Mouse (Mus musculus) gastrocnemius, postnatal 36 days (tissue): ENCODE measurements around the gene Ptpn7. TPM values are rescaled to one million over a fixed set of nuclear protein-coding genes. Genes with fewer than 3 reads are reported as not detected.

ENCODE experiments used
- DNase-seq, 2 experiments: peaks; one replicate each; pipeline ENCODE4 v3.0.0; 2022
- intact Hi-C: fragments of 180-260 bp; cut with DNase I; formaldehyde crosslinking; loops from one replicate; pipeline ENCODE4 v1.15.1; 2025
- total RNA-seq, 2 experiments: library from RNA; stranded (reverse); gene quantifications; 2 replicates each; pipeline ENCODE4 v1.2.3; 2021

Ptpn7 gene
- total RNA-seq, 2 experiments from 2014 or later, result 0.27 to 0.56 TPM

DNA sequence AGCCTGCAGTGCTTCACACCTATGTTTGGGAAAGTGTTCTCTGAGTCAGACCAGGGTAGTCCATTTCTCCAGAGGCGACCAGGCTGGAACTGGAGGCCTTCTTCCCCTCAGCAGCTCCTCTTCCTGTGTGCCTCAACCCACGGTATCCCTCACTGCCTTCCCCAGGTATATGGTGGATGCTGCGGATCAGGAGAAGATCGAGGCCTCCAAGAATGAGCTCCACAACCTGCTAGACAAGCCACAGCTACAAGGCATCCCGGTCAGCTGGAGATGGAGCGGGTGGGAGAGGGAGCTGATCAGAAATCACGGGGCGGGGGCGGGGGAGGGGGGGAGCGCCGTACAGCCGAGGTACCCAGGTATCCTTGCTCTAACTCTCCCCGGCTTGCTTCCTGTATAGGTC, 21.5 kb downstream of the Ptpn7 start:
- intact Hi-C loops, result no loop called here
- DNase-seq, result no peak

DNA sequence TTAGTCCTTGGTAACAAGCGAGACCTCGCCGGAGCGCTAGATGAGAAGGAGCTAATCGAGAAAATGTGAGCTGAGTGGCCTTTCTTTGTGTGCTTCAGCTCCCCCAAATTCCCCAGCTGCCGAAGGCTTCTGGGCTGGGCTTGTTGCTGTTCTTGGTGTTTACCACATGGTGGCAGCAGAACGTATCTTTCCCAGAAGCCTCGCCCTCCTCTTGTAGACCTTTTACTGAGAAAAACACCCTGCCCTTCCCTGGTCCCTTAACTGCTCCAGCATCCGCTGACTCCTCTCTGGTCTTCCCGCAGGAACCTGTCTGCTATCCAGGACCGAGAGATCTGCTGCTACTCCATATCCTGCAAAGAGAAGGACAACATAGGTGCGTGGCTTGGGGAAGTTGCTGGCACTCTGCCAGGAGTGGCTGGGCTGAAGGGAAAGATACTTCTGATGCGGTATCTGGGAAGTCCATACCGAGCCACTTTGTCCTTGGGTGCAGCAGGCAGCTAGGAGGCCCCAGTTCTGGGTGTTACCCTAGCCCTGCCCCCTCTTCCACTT, 22.0 kb downstream of the Ptpn7 start:
- intact Hi-C loops, result no loop called here
- peak; percentile 43 to 74 for DNase-seq

DNA sequence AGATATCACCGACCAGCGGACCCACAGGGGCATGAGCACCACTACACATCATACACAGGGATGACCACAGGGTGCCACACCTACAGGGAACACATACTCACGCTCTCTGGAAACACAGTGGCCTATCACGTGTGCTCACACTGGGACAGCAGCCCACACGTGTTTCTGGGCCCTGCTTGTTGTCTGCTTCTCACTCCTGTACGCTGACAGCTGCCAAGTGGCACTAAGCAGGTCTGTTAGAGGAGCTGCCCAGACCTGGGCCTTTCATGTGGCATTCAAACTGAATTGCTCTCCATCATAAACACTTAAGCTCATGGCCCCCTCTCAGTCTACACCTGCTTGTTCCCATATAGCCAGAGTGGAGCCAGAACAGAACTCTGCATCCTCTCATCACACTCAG, 23.8 kb downstream of the Ptpn7 start:
- no peak for DNase-seq
- intact Hi-C loops, result no loop called here

DNA sequence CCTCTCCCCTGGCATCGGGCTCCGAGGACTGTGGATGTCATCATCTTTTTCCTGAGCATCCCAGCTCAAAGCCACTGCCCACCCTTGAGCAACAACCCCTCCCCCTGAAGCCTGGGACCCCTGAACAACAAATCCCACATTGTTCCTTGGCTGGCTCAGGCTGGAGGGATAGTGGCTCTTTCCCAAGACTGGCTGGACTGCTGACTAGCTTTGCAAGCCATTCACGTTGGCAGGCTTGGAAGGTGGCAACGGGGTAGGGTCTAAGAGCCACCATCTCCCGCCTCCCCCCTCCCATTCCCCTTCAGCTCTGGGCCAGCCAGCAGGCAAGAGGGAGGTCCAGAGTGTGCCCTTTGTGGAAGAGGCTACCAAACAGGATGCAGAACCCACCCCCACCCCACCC, 26.1 kb downstream of the Ptpn7 start:
- no peak for DNase-seq
- intact Hi-C loops, result no loop called here

GRCm38 (mm10) chr1:135159074-135159473, 26.6 kb downstream of the Ptpn7 start:
- no peak for DNase-seq
- intact Hi-C loops, result no loop called here

GRCm38 (mm10) chr1:135159556-135160123, 27.1 kb downstream of the Ptpn7 start:
- intact Hi-C loops, result no loop called here
- DNase-seq, result no peak

DNA sequence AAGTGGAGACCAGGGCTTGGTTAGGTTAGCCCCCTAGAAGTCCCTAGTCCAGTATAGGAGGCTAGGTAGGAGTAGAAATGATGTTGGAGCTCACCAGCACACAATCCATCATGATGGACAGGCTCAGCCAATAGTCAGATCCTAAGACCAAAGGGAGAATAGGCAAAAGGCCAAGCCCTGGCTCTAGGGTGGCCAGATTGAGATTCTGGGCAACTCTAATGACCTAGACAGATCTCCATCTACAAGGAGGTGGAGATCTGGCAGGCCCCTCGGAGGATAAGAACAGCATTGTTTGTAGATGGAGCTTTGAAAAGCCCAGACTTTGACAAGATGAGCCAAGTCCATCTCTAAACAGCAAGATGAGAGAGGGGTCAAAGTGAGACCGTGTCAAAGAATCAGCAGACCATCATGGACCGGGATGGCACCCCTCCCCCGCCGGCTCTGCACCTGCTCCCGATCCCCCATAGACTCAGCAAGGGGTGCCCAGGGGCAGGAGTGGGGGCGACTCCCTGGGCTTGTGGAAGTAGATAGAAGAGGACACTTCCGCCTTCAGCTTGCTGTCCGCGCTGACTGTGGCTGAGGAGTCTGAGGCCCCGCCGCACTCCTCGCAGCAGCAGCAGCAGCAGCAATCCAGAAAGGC, 28.0 kb downstream of the Ptpn7 start:
- intact Hi-C loops, result no loop called here

DNA sequence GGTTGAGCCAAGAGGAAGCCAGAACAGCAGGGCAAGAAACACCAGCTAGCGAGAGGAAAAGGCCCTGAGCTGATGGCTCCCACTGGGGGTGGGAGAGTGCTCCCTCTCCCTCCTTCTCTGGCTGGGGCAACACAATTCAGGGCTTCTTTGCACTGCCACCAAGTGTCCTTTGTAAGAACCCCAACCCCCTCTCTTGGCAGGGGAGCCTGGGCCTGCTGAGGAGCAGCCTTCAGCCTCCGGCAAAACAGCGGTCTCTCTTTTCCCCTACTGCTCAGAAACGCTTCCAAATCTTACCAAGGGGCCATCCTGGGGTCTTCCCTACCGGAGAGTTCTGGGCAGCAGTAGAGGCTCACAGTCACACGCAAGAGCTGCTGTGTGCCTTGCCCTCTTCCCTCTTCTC, 30.2 kb downstream of the Ptpn7 start:
- DNase-seq, result no peak
- intact Hi-C loops, result no loop called here

More for the DNA sequence above, 28.0 kb downstream of the Ptpn7 start:
- DNase-seq, result no peak

DNA sequence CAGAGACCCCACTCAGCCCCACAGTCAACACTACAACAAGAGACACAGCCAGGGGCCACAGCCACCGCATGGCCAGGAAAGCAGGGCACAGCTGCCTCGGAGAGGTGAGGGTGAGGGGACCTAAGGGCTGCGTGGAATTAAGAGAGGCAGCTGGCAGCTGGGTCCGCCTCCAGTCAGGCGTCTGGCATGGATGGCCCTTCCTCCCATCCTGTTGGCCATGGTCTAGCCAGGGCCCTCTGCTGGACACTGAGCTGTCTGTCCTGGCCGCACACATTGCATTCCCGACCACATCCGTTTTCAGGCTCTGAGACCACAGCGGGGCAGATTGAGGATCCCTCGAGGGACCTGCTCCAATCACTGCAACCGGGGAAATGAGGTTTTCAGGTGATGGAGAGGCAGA, 34.9 kb downstream of the Ptpn7 start, which contains the start of gene Gpr37l1:
TSS of gene Gpr37l1 (minus strand) at position 247 of the 400 bp plus-strand sequence.
- DNase-seq, result no peak
- intact Hi-C loops, result no loop called here

DNA sequence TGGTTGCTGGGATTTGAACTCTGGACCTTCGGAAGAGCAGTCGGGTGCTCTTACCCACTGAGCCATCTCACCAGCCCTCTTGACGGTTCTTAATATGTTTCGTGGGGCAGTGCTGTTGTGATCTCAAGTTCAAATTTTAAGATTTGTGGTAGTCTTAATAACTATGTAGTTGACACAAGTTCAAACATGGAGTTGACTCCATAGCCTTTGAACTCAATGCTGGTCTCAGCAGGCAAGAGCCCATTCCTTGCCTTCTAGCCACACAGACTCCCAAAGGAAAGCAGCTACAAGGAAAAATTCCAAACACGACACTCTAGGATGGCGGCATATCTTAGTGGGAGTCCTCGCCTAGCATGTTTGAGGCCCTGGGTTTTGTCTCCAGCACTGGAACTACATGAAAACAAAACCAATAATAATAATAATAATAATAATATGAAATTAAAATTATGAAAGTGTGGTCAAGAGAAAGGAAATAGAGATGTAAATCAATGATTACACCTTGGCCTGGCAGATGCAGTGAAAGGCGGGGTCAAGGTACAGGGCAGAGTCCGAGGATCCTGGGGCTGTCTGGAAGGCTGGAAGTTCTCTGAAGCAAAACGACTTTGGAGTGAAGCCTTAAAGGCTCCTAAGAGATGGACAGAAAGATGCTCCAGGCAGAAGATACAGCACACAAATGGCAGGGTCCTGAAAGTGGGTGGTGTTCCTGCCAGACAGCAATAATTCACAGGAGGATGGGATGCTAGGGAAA, 36.1 kb downstream of the Ptpn7 start:
- no peak for DNase-seq
- intact Hi-C loops, result no loop called here

DNA sequence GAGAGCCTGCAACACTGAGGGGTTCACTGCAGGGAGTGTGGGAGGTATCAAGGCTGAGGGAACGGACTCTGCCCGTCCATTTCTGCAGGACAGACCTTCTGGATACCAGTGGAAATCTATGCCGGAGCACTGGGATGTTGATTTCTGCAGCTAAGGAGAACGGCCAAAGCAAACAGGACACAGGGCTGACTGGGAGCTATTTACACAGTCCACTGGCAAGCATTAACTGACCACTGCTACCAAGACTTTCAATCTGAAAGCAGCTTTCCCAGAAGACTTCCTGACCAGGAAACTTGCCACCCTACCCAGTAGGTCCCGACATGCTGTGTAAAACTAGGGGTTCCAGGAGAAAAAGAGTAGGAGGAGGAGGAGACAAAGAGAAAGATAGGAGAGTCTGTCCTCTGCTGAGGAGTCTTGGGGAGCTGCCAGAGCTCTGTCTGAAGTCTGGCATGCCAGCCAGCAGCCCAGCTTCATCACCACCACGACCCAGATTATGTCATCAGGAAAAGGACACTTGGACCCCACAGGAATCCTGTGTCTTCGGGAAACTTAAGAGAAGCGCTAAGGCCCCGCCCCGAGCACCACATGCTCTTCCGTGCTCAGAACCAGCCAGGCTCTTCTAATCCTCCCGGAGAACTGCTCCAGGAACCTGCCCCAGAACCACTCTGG, 37.2 kb downstream of the Ptpn7 start:
- no peak for DNase-seq
- intact Hi-C loops, result no loop called here

- intact Hi-C loops, result no loop called here
- no peak for DNase-seq
Observed at GRCm38 (mm10) chr1:135170299-135170698, 37.8 kb downstream of the Ptpn7 start.

- intact Hi-C loops, result no loop called here
Observed at GRCm38 (mm10) chr1:135171202-135171601, 38.7 kb downstream of the Ptpn7 start.

DNA sequence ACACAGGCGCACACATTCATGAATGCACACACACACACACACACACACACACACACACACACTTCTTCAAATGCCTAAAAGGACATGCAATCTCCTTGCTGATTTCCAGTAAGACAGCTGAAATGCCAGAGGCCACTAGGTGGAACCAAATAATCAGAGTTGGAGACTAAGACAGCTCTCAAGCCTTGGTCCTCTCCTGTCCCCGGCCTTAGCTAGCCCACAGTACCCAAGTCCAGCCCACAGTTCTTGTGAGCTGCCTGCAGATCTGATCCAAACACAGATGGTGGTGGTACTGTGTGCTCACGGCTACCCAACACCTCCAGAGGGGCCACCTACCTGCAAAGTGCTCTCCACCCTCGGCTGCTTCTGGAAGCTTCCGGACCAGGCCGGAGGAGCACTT, 39.5 kb downstream of the Ptpn7 start:
- intact Hi-C loops, result loop anchor here (1.0 kb wide), 2 partner anchors 87 to 194 kb away; no protein-coding TSS in a partner anchor
- DNase-seq, result peak in 1 of 2 experiments; percentile 50

More at GRCm38 (mm10) chr1:135171202-135171601, 38.7 kb downstream of the Ptpn7 start:
- no peak for DNase-seq

- intact Hi-C loops, result no loop called here
- no peak for DNase-seq
Observed at GRCm38 (mm10) chr1:135173311-135173710, 40.8 kb downstream of the Ptpn7 start.

DNA sequence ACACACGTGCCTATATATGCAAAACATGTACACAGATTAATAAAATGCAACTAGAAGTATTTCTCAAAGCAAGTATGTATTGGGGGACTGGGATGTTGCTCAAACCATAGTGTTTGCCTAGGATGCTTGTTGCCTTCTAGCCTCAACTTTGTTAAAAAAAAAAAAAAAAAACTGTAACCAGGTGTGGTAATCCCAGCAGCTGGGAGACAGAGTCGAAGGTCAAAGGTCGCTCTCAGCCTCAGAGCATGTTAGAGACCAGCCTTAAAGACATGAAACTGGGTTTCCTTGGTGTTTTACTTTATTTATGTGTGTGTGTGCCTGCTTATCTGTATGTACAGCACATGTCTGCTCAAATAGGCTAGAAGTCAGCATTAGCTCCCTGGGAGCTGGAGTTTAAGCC, 42.7 kb downstream of the Ptpn7 start:
- intact Hi-C loops, result no loop called here

GRCm38 (mm10) chr1:135177724-135178123, 45.2 kb downstream of the Ptpn7 start:
- DNase-seq, result no peak
- intact Hi-C loops, result no loop called here

More for the DNA sequence above, 42.7 kb downstream of the Ptpn7 start:
- no peak for DNase-seq

DNA sequence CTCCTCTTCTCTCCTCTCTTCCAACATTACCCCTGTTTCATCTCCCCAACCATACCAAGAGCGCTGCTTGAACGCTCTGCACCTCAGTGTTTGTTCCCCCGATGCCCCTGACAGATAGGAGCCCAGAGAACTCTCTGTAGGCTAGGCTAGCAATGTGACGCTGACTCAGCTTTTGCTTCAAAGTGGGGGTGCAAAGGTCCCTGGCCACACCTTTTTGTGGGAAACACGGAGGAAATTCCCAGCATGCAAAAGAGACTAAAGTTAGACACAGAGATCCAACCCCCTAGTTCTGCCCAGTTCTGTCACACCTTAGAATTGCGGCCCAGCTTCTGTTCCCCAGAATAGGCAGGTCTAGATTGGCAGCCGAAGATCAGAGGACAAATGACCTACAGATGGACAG, 46.4 kb downstream of the Ptpn7 start:
- DNase-seq, result no peak
- intact Hi-C loops, result no loop called here

DNA sequence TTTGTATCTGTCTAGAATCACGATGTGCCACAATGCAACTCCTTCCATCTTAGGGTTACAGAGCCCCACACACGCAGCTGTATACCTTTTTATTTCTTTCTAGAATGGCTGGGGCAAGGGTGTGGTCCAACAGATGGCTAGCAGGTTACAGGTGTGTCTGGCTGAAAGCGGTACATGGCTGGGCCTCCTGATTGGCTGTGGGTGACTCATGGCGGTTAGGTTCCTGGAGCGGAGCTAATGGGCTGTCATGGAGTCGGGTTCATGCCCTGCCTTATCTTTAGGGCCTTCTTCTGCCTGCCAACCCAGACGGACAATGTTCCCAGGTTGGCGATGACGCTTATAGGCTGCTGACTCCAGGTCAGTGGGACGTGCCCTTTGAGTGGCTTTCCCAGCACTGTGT, 48.3 kb downstream of the Ptpn7 start:
- intact Hi-C loops, result no loop called here
- no peak for DNase-seq

GRCm38 (mm10) chr1:135181275-135181674, 48.8 kb downstream of the Ptpn7 start:
- no peak for DNase-seq
- intact Hi-C loops, result no loop called here
